Mouse (Mus musculus) intestine, postnatal 0 days (tissue): Measurements from ENCODE around the gene Nr1i3. TPM values are rescaled to one million over a fixed set of nuclear protein-coding genes. Genes with fewer than 3 reads are reported as not detected.

Source experiments
- ATAC-seq: fragments of 200-750 bp; cut with Nextera tagmentation; 2 replicates; pipeline ENCODE4 v1.8.0; 2017; ENCODE audit warnings: mild to moderate bottlenecking, moderate TSS enrichment, moderate library complexity
- H3K27ac ChIP-seq: fragments of 300-500 bp; sonication (generic); 2 replicates; pipeline ENCODE4 v1.5.1; 2014; ENCODE audit warnings: mild to moderate bottlenecking, low read depth, low read length, moderate library complexity
- H3K27me3 ChIP-seq: fragments of 300-500 bp; sonication (generic); replicated peaks from 2 replicates; pipeline ENCODE4 v1.6.1; 2014; ENCODE audit warnings: low read length, mixed read lengths; ENCODE audit not compliant: control insufficient read depth, insufficient read depth
- H3K36me3 ChIP-seq: fragments of 300-500 bp; sonication (generic); 2 replicates; pipeline ENCODE4 v1.6.1; 2014; ENCODE audit warnings: mild to moderate bottlenecking, moderate library complexity; ENCODE audit not compliant: control insufficient read depth, insufficient read depth
- H3K4me1 ChIP-seq: fragments of 300-500 bp; sonication (generic); replicated peaks from 2 replicates; pipeline ENCODE4 v1.6.1; 2014; ENCODE audit warnings: antibody characterized with exemption, low read length, mixed read lengths; ENCODE audit not compliant: control insufficient read depth, insufficient read depth
- H3K4me2 ChIP-seq: fragments of 300-500 bp; sonication (generic); replicated peaks from 2 replicates; pipeline ENCODE4 v1.6.1; 2014; ENCODE audit warnings: low read depth, mild to moderate bottlenecking, moderate library complexity
- H3K4me3 ChIP-seq: fragments of 300-500 bp; sonication (generic); 2 replicates; pipeline ENCODE4 v1.5.1; 2014; ENCODE audit warnings: low read depth, low read length
- H3K9ac ChIP-seq: fragments of 300-500 bp; sonication (generic); 2 replicates; pipeline ENCODE4 v1.6.1; 2014; ENCODE audit warnings: mild to moderate bottlenecking, low read depth, low read length
- H3K9me3 ChIP-seq: fragments of 300-500 bp; sonication (generic); 2 replicates; pipeline ENCODE4 v1.6.1; 2016; ENCODE audit warnings: mixed run types; ENCODE audit not compliant: control insufficient read depth
- CTCF ChIP-seq: sonication (generic); IDR thresholded peaks from 2 replicates; pipeline ENCODE4 v1.5.1; 2016; ENCODE audit warnings: low read depth, mild to moderate bottlenecking, control low read depth, antibody characterized with exemption, moderate library complexity
- WGBS: fragments of 180-500 bp; shearing (Covaris S2); extraction: QIAGEN DNeasy Blood & Tissue Kit; methylation state at CpG from one replicate; pipeline ENCODE4 v1.1.7; 2014; 5-methylcytosine and 5-hydroxymethylcytosine counted together
- polyA plus RNA-seq: library from polyadenylated mRNA; unstranded; fragments of >200 nt; fragmentation: Nextera tagmentation; extraction: Ambion mirVana; gene quantifications from 2 replicates; pipeline ENCODE4 v1.2.1, GENCODE M21; 2015

The Nr1i3 gene
- polyA plus RNA-seq, 1 experiment from 2014 or later: 30.9 TPM

DNA sequence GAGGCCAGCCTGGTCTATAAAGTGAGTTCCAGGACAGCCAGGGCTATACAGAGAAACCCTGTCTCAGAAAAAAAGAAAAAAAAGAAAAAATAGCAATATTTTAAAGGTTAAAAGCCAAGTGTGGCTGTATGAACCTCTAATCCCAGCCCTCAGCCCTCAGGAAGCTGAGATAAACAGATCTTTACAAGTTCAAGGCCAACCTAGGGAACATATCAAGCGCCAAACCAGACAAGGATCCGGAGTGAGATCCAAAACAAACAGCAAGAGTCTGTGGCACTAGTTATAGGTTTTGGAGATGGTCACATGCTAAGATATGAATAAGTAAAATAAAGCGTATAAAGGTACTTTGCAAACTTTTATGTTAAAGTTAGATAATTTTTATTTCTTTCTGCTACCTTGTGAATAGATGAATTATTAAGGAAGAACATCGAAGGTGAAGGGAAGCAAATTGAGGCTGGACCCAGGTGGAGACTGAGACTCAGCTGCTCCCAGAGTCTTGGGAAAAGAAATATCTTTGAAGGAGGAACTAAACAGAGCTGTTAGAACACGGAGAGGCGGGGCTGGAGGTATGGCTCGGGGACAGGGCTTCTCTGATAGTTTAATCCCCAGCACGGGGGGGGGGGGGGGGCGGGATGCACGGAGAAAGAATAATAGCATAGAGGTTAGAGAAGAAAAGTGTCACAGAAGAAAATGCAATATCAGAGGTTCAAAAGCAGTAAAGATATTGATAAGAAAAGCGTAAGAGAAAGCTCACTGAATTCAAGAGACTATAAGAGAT is 10.1 kb upstream of the Nr1i3 start:
- Histone ChIP-seq H3K9me3 (no peaks in the 10 kb centered on the region), H3K27me3 (no peaks in the 10 kb centered on the region), H3K4me3 (no peak overlapping the region), H3K27ac (no peak overlapping the region), H3K4me1 (0 out of 2 replicates have a peak, but pooled peaks cover 3% of the 10 kb centered on the region), H3K4me2 (peak overlapping the region; percentile 37; the same call in 1 of the 2 replicates), H3K36me3 (no peaks in the 10 kb centered on the region), H3K9ac (no peak overlapping the region)
- WGBS: 45% methylated on average over 9 of the region's 11 CpGs
- no peak for TF ChIP-seq CTCF
- peak; percentile 17; the same call in 1 of the 2 replicates for ATAC-seq

DNA sequence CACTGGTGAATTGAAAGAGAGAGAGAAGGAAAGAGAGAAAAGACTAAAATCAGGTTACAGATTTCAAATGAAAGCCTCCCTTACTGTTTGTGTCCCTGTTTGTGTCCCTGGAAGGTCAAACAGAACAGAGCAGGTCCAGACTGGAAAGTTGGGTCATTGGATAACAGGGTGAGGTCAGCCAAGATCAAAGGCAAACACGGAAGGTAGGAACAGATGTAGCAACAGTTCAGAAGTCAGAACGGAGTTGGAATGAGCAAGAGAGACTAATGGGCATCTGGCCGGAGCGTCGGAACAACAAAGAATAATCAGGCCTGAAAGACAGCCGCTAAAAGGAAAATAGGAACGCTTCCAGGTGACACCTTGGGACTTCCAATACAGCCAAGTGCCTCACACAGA is 9.5 kb upstream of the Nr1i3 start:
- Histone ChIP-seq H3K4me1 (0 out of 2 replicates have a peak, but pooled peaks cover 3% of the 10 kb centered on the region), H3K4me2 (peak overlapping the region; percentile 37), H3K4me3 (no peak overlapping the region), H3K27me3 (no peaks in the 10 kb centered on the region), H3K36me3 (no peaks in the 10 kb centered on the region), H3K9me3 (no peaks in the 10 kb centered on the region), H3K27ac (no peak overlapping the region), H3K9ac (no peak overlapping the region)
- WGBS: 42% methylated on average over 7 of the region's 7 CpGs
- no peak for TF ChIP-seq CTCF
- ATAC-seq: peak; percentile 74

- ATAC-seq: no peak
- WGBS: 79% methylated on average over 6 of the region's 6 CpGs
- H3K4me3 ChIP-seq: no peak overlapping the region
These were observed 7.9 kb upstream of the Nr1i3 start for GRCm38 (mm10) chr1:171205704-171206493.

DNA sequence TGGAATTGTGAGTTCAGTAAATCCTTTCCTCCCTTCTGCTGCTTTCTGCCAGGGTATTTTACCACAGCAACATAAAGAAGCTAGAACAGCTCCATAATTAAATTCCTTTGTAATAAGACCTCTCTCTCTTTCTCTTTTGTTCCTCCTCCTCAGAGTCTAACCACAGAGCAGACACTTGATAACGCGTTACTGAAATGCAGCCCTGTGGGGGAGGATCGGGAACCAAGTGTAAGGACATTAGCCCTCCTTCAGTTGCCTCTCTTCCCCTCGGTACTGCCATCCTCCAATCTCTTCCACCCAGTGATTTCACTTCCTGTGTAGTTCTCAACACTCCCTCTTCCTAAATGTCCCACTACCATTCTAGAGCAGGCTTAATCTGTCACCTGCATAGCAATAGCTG is 4.4 kb upstream of the Nr1i3 start:
- 0 out of 2 replicates have a peak, but pooled peaks cover under 1% of the 10 kb centered on the region for H3K4me1 ChIP-seq
- no peak for ATAC-seq
- H3K4me2 ChIP-seq: no peak overlapping the region
- no peak for TF ChIP-seq CTCF
- no peaks in the 10 kb centered on the region for H3K36me3 ChIP-seq
- H3K27me3 ChIP-seq: no peaks in the 10 kb centered on the region
- no peak overlapping the region for H3K9ac ChIP-seq
- WGBS: 40% methylated on average over 4 of the region's 4 CpGs
- no peak overlapping the region for H3K27ac ChIP-seq
- no peaks in the 10 kb centered on the region for H3K9me3 ChIP-seq
- no peak overlapping the region for H3K4me3 ChIP-seq

More at GRCm38 (mm10) chr1:171205704-171206493, 7.9 kb upstream of the Nr1i3 start:
- Histone ChIP-seq H3K27me3 (no peaks in the 10 kb centered on the region), H3K9me3 (no peaks in the 10 kb centered on the region), H3K27ac (no peak overlapping the region), H3K9ac (no peak overlapping the region), H3K4me2 (no peak overlapping the region), H3K4me1 (0 out of 2 replicates have a peak, but pooled peaks cover 3% of the 10 kb centered on the region), H3K36me3 (no peaks in the 10 kb centered on the region)
- no peak for TF ChIP-seq CTCF

GRCm38 (mm10) chr1:171212854-171213253 is 916 bp upstream of the Nr1i3 start:
- Histone ChIP-seq H3K4me2 (no peak overlapping the region), H3K9ac (no peak overlapping the region), H3K4me3 (no peak overlapping the region), H3K9me3 (no peaks in the 10 kb centered on the region), H3K36me3 (peaks cover 9% of the 10 kb centered on the region; the same call in 1 of the 2 replicates), H3K27me3 (no peaks in the 10 kb centered on the region), H3K4me1 (peaks cover 2% of the 10 kb centered on the region; the same call in 1 of the 2 replicates), H3K27ac (no peak overlapping the region)
- no peak for TF ChIP-seq CTCF
- ATAC-seq: no peak
- 54% methylated on average over 3 of the region's 3 CpGs for WGBS
